Mouse (Mus musculus) forebrain, embryonic 16.5 days (tissue): ENCODE results near the gene Gatad2a. TPM values are rescaled to one million over a fixed set of nuclear protein-coding genes. Genes with fewer than 3 reads are reported as not detected.
A peak's percentile ranks its signal among the peaks of the same experiment; 100 is the strongest.
"Not testable (repeated sequence)": the region's sequence is repeated elsewhere in the genome, so short reads cannot be mapped to it uniquely, and the experiment has no call there.

Experiments used
- ATAC-seq: fragments of 200-750 bp; cut with Nextera tagmentation; 2 replicates; pipeline ENCODE4 v1.8.0; 2017; ENCODE audit warnings: mild to moderate bottlenecking, moderate library complexity
- H3K27ac ChIP-seq: fragments of 300-500 bp; sonication (generic); 2 replicates; pipeline ENCODE4 v1.5.1; 2014; ENCODE audit warnings: low read length, control low read depth
- H3K27me3 ChIP-seq: fragments of 300-500 bp; sonication (generic); replicated peaks from 2 replicates; pipeline ENCODE4 v1.6.1; 2014; ENCODE audit warnings: low read length; ENCODE audit not compliant: control insufficient read depth, insufficient read depth
- H3K36me3 ChIP-seq: fragments of 300-500 bp; sonication (generic); 2 replicates; pipeline ENCODE4 v1.6.1; 2014; ENCODE audit not compliant: control insufficient read depth, insufficient read depth
- H3K4me1 ChIP-seq: fragments of 300-500 bp; sonication (generic); replicated peaks from 2 replicates; pipeline ENCODE4 v1.6.1; 2014; ENCODE audit warnings: low read length; ENCODE audit not compliant: control insufficient read depth, insufficient read depth
- H3K4me2 ChIP-seq: fragments of 300-500 bp; sonication (generic); 2 replicates; pipeline ENCODE4 v1.6.1; 2014; ENCODE audit warnings: mild to moderate bottlenecking, low read length, control low read depth
- H3K4me3 ChIP-seq: fragments of 300-500 bp; sonication (generic); replicated peaks from 2 replicates; pipeline ENCODE4 v1.5.1; 2014; ENCODE audit warnings: mild to moderate bottlenecking, low read length, control low read depth
- H3K9ac ChIP-seq: fragments of 300-500 bp; sonication (generic); replicated peaks from 2 replicates; pipeline ENCODE4 v1.6.1; 2014; ENCODE audit warnings: low read depth, low read length, control low read depth
- H3K9me3 ChIP-seq: fragments of 300-500 bp; sonication (generic); 2 replicates; pipeline ENCODE4 v1.6.1; 2016; ENCODE audit warnings: low read length; ENCODE audit not compliant: control insufficient read depth
- WGBS: fragments of 180-500 bp; shearing (Covaris S2); extraction: QIAGEN DNeasy Blood & Tissue Kit; methylation state at CpG from one replicate; pipeline ENCODE4 v1.1.7; 2014; 5-methylcytosine and 5-hydroxymethylcytosine counted together
- polyA plus RNA-seq: library from polyadenylated mRNA; unstranded; fragments of >200 nt; fragmentation: Nextera tagmentation; extraction: Ambion mirVana; gene quantifications from 2 replicates; pipeline ENCODE4 v1.2.1, GENCODE M21; 2015

Gatad2a gene
- polyA plus RNA-seq, 1 experiment from 2014 or later: 22.6 TPM

GRCm38 (mm10) chr8:69999236-69999635 is 3.1 kb upstream of the Gatad2a start:
- Histone ChIP-seq H3K9ac (no peak overlapping the region), H3K27me3 (no peaks in the 10 kb centered on the region), H3K4me3 (no peak overlapping the region), H3K27ac (no peak overlapping the region), H3K4me1 (peaks cover 14% of the 10 kb centered on the region), H3K36me3 (no peaks in the 10 kb centered on the region), H3K4me2 (no peak overlapping the region), H3K9me3 (no peaks in the 10 kb centered on the region)
- no peak for ATAC-seq
- 95% methylated on average over 4 of the region's 4 CpGs for WGBS

- ATAC-seq: no peak
- Histone ChIP-seq H3K27ac (no peak overlapping the region), H3K4me3 (no peak overlapping the region), H3K9me3 (no peaks in the 10 kb centered on the region), H3K9ac (no peak overlapping the region), H3K36me3 (no peaks in the 10 kb centered on the region), H3K27me3 (no peaks in the 10 kb centered on the region), H3K4me2 (no peak overlapping the region), H3K4me1 (peaks cover 14% of the 10 kb centered on the region)
- WGBS: 88% methylated on average over 3 of the region's 3 CpGs
These were observed 2.5 kb upstream of the Gatad2a start for GRCm38 (mm10) chr8:69998706-69999105.

DNA sequence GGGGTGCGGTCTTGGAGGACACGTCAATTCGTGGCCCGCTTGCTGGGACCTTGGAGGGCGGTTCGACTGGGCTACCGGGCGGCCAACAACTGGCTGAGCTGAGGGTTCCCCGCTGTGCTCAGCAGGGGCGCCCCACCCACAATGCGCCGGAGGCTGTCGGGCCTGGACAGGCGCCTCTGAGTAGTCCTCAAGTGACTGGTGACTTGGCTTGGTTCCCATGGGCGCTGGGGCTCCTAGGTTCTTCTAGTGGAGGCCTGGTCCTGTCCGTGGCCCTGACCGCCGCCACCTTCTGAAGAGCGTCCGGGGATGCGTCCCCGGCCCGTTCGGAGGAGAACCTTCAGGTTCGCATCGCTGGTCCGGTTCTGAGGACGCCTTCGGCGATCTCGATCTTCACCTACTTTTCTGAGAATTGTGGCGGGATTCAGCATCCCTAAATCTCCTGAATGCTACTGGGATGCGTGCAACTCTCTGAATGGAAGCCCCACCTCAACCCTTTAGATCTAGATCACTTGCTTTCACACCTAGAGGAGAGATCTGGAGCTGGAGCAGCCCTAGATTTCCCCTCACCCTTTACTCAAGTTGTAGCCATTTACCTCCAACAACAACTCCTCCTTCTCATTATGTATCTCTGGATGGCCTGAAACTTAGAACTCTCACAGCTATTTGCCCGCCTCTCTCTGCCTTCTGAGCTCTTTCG is 553 bp upstream of the Gatad2a start:
- H3K36me3 ChIP-seq: no peaks in the 10 kb centered on the region
- no peaks in the 10 kb centered on the region for H3K27me3 ChIP-seq
- H3K27ac ChIP-seq: peak overlapping the region; percentile 73
- H3K4me1 ChIP-seq: peaks cover 14% of the 10 kb centered on the region
- peak overlapping the region; percentile 95 for H3K4me2 ChIP-seq
- ATAC-seq: no peak
- WGBS: 3% methylated on average over 35 of the region's 35 CpGs
- H3K9ac ChIP-seq: peak overlapping the region; percentile 81
- no peaks in the 10 kb centered on the region for H3K9me3 ChIP-seq
- H3K4me3 ChIP-seq: peak overlapping the region; percentile 89

DNA sequence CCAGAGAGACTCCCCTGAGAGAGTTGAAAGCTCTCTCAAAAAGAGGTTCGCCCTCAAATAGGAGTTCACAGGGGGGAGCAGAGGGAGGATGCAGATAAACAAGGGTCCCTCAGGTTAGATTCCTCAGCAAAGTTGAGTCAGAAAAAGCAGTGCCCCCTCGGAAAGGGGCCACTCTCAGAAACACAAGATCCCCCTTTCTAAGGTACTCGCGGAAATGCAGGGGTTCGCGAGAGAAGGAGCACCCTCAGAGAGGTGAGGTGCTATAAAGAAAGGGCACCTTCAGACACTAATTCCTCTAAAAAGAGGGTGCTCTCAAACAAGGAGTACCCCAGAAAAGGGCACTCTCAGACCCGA is 785 bp downstream of the Gatad2a start:
- WGBS: 1% methylated on average over 7 of the region's 7 CpGs
- Histone ChIP-seq H3K27ac (no peak overlapping the region), H3K36me3 (no peaks in the 10 kb centered on the region), H3K4me3 (peak overlapping the region; percentile 89), H3K4me2 (peak overlapping the region; percentile 83), H3K27me3 (no peaks in the 10 kb centered on the region), H3K9ac (peak overlapping the region; percentile 75), H3K4me1 (peaks cover 14% of the 10 kb centered on the region), H3K9me3 (no peaks in the 10 kb centered on the region)
- ATAC-seq: no peak

DNA sequence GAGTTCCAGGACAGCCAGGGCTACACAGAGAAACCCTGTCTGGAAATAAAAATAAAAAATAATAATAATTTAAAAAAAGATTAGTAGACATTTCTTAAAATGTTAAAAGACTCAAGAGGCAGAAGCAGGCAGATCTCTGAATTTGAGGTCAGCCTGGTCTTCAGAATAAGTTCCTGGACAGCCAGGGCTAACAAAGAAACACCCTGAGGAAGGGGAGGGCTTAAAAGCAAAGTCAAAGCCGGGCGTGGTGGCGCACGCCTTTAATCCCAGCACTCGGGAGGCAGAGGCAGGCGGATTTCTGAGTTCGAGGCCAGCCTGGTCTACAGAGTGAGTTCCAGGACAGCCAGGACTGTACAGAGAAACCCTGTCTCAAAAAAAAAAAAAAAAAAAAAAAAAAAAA is 7.2 kb downstream of the Gatad2a start:
- H3K4me1 ChIP-seq, H3K27ac ChIP-seq, H3K4me3 ChIP-seq, H3K36me3 ChIP-seq, H3K4me2 ChIP-seq, ATAC-seq, H3K9ac ChIP-seq, H3K27me3 ChIP-seq, H3K9me3 ChIP-seq: not testable (repeated sequence)
- WGBS: 96% methylated on average over 6 of the region's 7 CpGs

DNA sequence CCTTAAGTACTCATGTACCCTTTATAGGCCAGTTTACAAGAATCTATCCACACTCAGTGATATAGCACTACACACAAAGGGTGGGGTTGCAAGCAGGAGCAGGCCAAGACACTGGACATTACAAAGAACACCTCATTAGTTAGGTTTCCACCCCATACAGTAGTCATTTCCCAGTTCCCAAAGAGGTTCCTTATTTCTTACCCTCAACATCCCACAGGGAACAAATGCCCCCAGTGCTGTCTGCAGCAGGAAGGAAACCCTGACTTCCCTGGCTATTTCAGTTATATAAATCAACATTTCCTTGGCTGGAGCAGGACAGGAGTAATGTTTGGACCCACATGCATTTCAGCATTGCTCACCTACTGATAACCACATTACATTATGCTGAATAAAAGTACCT is 8.4 kb downstream of the Gatad2a start:
- Histone ChIP-seq H3K9me3 (no peaks in the 10 kb centered on the region), H3K4me2 (no peak overlapping the region), H3K27ac (no peak overlapping the region), H3K27me3 (no peaks in the 10 kb centered on the region), H3K4me3 (no peak overlapping the region), H3K4me1 (no peaks in the 10 kb centered on the region), H3K36me3 (no peaks in the 10 kb centered on the region), H3K9ac (no peak overlapping the region)
- ATAC-seq: no peak

- H3K4me2 ChIP-seq: no peak overlapping the region
- H3K9me3 ChIP-seq: no peaks in the 10 kb centered on the region
- H3K4me3 ChIP-seq: no peak overlapping the region
- no peaks in the 10 kb centered on the region for H3K27me3 ChIP-seq
- no peaks in the 10 kb centered on the region for H3K4me1 ChIP-seq
- H3K27ac ChIP-seq: no peak overlapping the region
- WGBS: 95% methylated on average over 2 of the region's 2 CpGs
- H3K9ac ChIP-seq: no peak overlapping the region
- no peaks in the 10 kb centered on the region for H3K36me3 ChIP-seq
- no peak for ATAC-seq
These were observed 11.2 kb downstream of the Gatad2a start for GRCm38 (mm10) chr8:69984876-69985553.

DNA sequence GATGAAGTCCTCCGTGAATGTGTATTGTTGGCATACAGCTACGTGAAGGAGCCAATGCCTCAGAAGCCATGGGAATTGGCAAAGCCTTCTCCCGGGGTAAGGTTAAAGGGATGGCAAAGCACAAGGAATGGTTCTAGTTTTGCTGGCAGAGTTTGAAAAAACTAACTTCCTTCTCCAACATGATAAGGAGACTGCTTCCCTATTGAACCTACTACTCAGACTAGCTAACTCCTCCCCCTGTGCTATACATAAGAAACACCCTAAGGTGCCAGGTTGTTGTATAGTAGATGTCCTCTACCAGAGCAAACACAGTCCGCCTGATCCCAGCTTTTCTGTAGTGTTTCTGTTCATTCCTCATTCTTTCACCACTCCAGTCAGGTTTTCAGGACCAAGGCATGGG is 17.7 kb downstream of the Gatad2a start:
- Histone ChIP-seq H3K9ac (no peak overlapping the region), H3K4me2 (no peak overlapping the region), H3K27ac (no peak overlapping the region), H3K9me3 (no peaks in the 10 kb centered on the region), H3K36me3 (no peaks in the 10 kb centered on the region), H3K4me1 (no peaks in the 10 kb centered on the region), H3K27me3 (no peaks in the 10 kb centered on the region), H3K4me3 (no peak overlapping the region)
- 90% methylated on average over 4 of the region's 4 CpGs for WGBS
- no peak for ATAC-seq

GRCm38 (mm10) chr8:69974806-69975205 is 21.4 kb downstream of the Gatad2a start:
- Histone ChIP-seq H3K36me3 (no peaks in the 10 kb centered on the region), H3K9me3 (no peaks in the 10 kb centered on the region), H3K9ac (no peak overlapping the region), H3K27ac (no peak overlapping the region), H3K27me3 (no peaks in the 10 kb centered on the region), H3K4me3 (peak overlapping the region; percentile 90), H3K4me2 (peak overlapping the region; percentile 65), H3K4me1 (peaks cover 18% of the 10 kb centered on the region)
- WGBS: 37% methylated on average over 5 of the region's 5 CpGs
- no peak for ATAC-seq
